Mouse (Mus musculus): Measurements from ENCODE around the gene Polr1d. TPM values are rescaled to one million over a fixed set of nuclear protein-coding genes. Genes with fewer than 3 reads are reported as not detected.

The Polr1d gene
- polyA plus RNA-seq, 1 experiment from 2014 or later = 161 TPM

DNA sequence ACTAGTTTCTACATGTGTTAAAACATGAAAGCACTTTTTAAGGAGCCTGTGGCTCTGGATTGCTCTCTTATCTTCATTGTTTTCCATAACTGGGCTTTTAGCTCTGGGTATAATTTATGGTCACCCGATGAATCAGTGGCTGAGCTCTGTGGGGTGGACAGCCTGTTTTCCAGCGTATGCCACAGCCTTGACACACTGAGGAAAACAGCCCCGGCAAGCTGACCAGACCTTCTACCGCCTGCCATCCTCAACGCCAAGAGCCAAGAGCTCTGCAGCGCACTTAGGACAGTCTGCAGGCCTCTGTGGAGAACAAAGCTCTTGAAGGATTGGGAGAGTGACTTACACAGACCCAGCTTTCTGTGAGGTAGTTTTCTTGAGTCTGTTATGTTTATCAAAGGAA lies 17.4 kb downstream of the Polr1d start:
- H3K9ac ChIP-seq (ENCODE audit: low read depth, low read length) = no peak overlapping the region
- no peak overlapping the region for H3K4me3 ChIP-seq (replicated peaks; ENCODE audit: low read depth, low read length)
- H3K36me3 ChIP-seq (ENCODE audit: insufficient read depth, low read length) = no peaks in the 10 kb centered on the region
- ATAC-seq (replicated peaks; ENCODE audit: low FRiP score, low read depth) (no peak), DNase-seq (ENCODE audit: low spot score) (no peak)
- WGBS = 67% methylated on average over 6 of the region's 6 CpGs
- no peak for TF ChIP-seq CTCF (IDR thresholded peaks at IDR 0.05; ENCODE audit: low read depth)
- no peaks in the 10 kb centered on the region for H3K9me3 ChIP-seq (replicated peaks; ENCODE audit: low read length)
- H3K4me2 ChIP-seq (ENCODE audit: low read length) = no peak overlapping the region
- peak overlapping the region; percentile 40; the same call in 1 of the 2 replicates for H3K27ac ChIP-seq
- no peaks in the 10 kb centered on the region for H3K27me3 ChIP-seq (ENCODE audit: insufficient read depth, low read length)
- peaks cover 9% of the 10 kb centered on the region; the same call in 1 of the 2 replicates for H3K4me1 ChIP-seq (replicated peaks; ENCODE audit: insufficient read depth, low read length)

DNA sequence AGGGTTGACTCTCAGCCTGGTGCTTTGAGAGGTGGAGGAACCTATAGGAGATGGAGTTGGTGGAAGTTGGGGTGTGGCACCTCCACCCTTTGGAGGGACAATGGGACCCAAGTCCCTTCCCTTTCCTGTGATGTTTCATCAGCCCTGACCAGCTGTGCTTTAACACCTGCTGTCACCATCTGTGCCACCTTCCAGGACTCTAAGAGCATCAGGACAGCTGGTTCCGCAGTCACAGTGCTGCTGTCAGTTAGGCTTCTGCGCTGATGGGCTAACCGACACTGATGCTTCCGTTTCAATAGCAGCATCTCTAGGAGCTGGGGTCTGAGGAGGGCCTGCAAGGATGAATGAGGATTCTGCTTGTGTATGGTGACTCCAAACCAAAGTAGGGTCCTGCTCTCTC lies 19.7 kb downstream of the Polr1d start:
- no peak overlapping the region for H3K27ac ChIP-seq
- peaks cover 6% of the 10 kb centered on the region; the same call in 1 of the 2 replicates for H3K4me1 ChIP-seq (replicated peaks; ENCODE audit: insufficient read depth, low read length)
- no peak for TF ChIP-seq CTCF (IDR thresholded peaks at IDR 0.05; ENCODE audit: low read depth)
- DNase-seq (ENCODE audit: low spot score) (no peak), ATAC-seq (replicated peaks; ENCODE audit: low FRiP score, low read depth) (no peak)
- no peak overlapping the region for H3K9ac ChIP-seq (ENCODE audit: low read depth, low read length)
- no peaks in the 10 kb centered on the region for H3K27me3 ChIP-seq (ENCODE audit: insufficient read depth, low read length)
- H3K4me3 ChIP-seq (replicated peaks; ENCODE audit: low read depth, low read length) = no peak overlapping the region
- H3K36me3 ChIP-seq (ENCODE audit: insufficient read depth, low read length) = 0 out of 2 replicates have a peak, but pooled peaks cover 3% of the 10 kb centered on the region
- no peak overlapping the region for H3K4me2 ChIP-seq (ENCODE audit: low read length)
- no peaks in the 10 kb centered on the region for H3K9me3 ChIP-seq (replicated peaks; ENCODE audit: low read length)
- 100% methylated on average over 4 of the region's 4 CpGs for WGBS

DNA sequence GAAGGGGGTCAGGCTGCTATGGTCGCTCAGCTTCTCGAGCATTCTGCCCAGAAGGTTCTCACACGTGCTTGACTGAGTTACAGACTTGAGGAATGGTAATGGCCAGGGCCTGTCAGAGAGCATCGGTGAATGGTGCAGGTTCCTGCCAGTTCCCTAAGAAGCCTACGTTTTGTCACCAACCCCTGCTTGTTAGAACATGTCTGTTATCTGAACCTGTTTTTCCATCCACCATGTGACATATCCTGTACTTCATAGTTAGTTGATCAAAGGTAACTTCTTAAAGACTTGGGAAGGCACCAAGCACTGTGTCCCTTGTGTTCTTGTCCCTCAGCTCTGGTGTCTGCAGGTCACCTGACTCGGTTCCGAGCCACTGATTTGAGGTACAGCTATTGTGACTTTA lies 21.8 kb downstream of the Polr1d start:
- 0 out of 2 replicates have a peak, but pooled peaks cover 3% of the 10 kb centered on the region for H3K36me3 ChIP-seq (ENCODE audit: insufficient read depth, low read length)
- WGBS = 56% methylated on average over 7 of the region's 7 CpGs
- no peak overlapping the region for H3K27ac ChIP-seq
- no peaks in the 10 kb centered on the region for H3K27me3 ChIP-seq (ENCODE audit: insufficient read depth, low read length)
- H3K9ac ChIP-seq (ENCODE audit: low read depth, low read length) = no peak overlapping the region
- H3K9me3 ChIP-seq (replicated peaks; ENCODE audit: low read length) = no peaks in the 10 kb centered on the region
- no peak overlapping the region for H3K4me2 ChIP-seq (ENCODE audit: low read length)
- ATAC-seq (replicated peaks; ENCODE audit: low FRiP score, low read depth) = no peak
- TF ChIP-seq CTCF (IDR thresholded peaks at IDR 0.05; ENCODE audit: low read depth) = no peak
- DNase-seq (ENCODE audit: low spot score) = no peak
- peaks cover 6% of the 10 kb centered on the region; the same call in 1 of the 2 replicates for H3K4me1 ChIP-seq (replicated peaks; ENCODE audit: insufficient read depth, low read length)
- H3K4me3 ChIP-seq (replicated peaks; ENCODE audit: low read depth, low read length) = no peak overlapping the region

GRCm38 (mm10) chr5:147100180-147100579 lies 23.3 kb downstream of the Polr1d start:
- DNase-seq (ENCODE audit: low spot score) = no peak
- Histone ChIP-seq H3K4me3 (replicated peaks; ENCODE audit: low read depth, low read length) (no peak overlapping the region), H3K4me2 (ENCODE audit: low read length) (no peak overlapping the region), H3K9me3 (replicated peaks; ENCODE audit: low read length) (no peaks in the 10 kb centered on the region), H3K27me3 (ENCODE audit: insufficient read depth, low read length) (no peaks in the 10 kb centered on the region), H3K27ac (no peak overlapping the region), H3K4me1 (replicated peaks; ENCODE audit: insufficient read depth, low read length) (peaks cover 6% of the 10 kb centered on the region; the same call in 1 of the 2 replicates), H3K36me3 (ENCODE audit: insufficient read depth, low read length) (0 out of 2 replicates have a peak, but pooled peaks cover 3% of the 10 kb centered on the region), H3K9ac (ENCODE audit: low read depth, low read length) (no peak overlapping the region)
- WGBS = 74% methylated on average over 2 of the region's 2 CpGs
- ATAC-seq (replicated peaks; ENCODE audit: low FRiP score, low read depth) = no peak
- no peak for TF ChIP-seq CTCF (IDR thresholded peaks at IDR 0.05; ENCODE audit: low read depth)

- H3K9ac ChIP-seq (ENCODE audit: low read depth, low read length) = no peak overlapping the region
- peaks cover 16% of the 10 kb centered on the region; the same call in 1 of the 2 replicates for H3K36me3 ChIP-seq (ENCODE audit: insufficient read depth, low read length)
- DNase-seq (ENCODE audit: low spot score) (peak; percentile 57), ATAC-seq (replicated peaks; ENCODE audit: low FRiP score, low read depth) (peak; percentile 63; the same call in 1 of the 2 replicates)
- peaks cover 6% of the 10 kb centered on the region; the same call in 1 of the 2 replicates for H3K4me1 ChIP-seq (replicated peaks; ENCODE audit: insufficient read depth, low read length)
- no peak overlapping the region for H3K4me2 ChIP-seq (ENCODE audit: low read length)
- H3K27ac ChIP-seq = no peak overlapping the region
- WGBS = 54% methylated on average over 6 of the region's 6 CpGs
- no peaks in the 10 kb centered on the region for H3K27me3 ChIP-seq (ENCODE audit: insufficient read depth, low read length)
- H3K4me3 ChIP-seq (replicated peaks; ENCODE audit: low read depth, low read length) = no peak overlapping the region
- H3K9me3 ChIP-seq (replicated peaks; ENCODE audit: low read length) = no peaks in the 10 kb centered on the region
- TF ChIP-seq CTCF (IDR thresholded peaks at IDR 0.05; ENCODE audit: low read depth) = no peak
Measured at GRCm38 (mm10) chr5:147102295-147102694, 25.4 kb downstream of the Polr1d start.

DNA sequence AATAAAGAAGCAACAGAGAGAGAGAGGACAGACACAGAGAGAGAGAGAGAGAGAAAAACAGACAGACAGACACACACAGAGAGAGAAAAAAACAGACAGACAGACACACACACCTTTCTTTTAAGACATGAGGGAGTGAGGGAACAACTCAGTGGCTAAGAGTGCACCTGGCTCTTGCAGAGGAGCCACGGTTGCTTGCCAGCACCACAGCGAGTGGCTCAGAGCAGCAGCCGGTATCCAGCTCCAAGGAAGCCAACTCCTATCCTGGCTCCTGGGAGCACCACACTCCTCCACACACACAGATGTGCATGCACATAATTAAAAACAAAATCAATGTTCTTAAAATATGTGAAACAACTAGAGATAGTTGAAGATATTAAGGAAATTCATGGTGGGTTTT lies 30.4 kb downstream of the Polr1d start:
- Histone ChIP-seq H3K4me1 (replicated peaks; ENCODE audit: insufficient read depth, low read length) (peaks cover 11% of the 10 kb centered on the region; the same call in 1 of the 2 replicates), H3K9me3 (replicated peaks; ENCODE audit: low read length) (no peaks in the 10 kb centered on the region), H3K9ac (ENCODE audit: low read depth, low read length) (no peak overlapping the region), H3K36me3 (ENCODE audit: insufficient read depth, low read length) (peaks cover 28% of the 10 kb centered on the region; the same call in 1 of the 2 replicates), H3K4me2 (ENCODE audit: low read length) (no peak overlapping the region), H3K4me3 (replicated peaks; ENCODE audit: low read depth, low read length) (no peak overlapping the region), H3K27ac (no peak overlapping the region), H3K27me3 (ENCODE audit: insufficient read depth, low read length) (no peaks in the 10 kb centered on the region)
- no peak for TF ChIP-seq CTCF (IDR thresholded peaks at IDR 0.05; ENCODE audit: low read depth)
- DNase-seq (ENCODE audit: low spot score) (no peak), ATAC-seq (replicated peaks; ENCODE audit: low FRiP score, low read depth) (no peak)
- 88% methylated on average over 3 of the region's 3 CpGs for WGBS
